Mouse (Mus musculus): ENCODE data around the gene Serpina3j.

DNA sequence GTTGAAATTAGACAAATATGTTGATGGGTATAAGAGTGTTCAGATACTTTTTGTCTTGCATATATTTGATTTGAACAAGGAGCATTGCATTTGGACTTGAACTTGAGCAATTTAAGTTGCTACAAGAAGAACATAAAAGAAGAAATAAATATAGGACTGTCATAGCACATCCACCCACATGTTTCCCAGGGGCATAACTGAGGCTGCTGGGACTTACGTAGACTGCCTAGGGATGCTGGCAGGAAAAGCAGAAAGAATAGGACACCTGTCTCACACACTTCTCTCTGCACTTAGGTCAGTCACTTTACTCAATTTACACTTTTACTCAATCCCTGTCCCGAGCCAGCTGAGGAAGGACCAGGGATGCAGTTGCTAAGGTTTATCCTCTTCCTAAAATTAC lies 20.4 kb upstream of the Serpina3j start:
- TF ChIP-seq CTCF (IDR thresholded peaks at IDR 0.05; ENCODE audit: extremely low read depth, insufficient read length, insufficient replicate concordance, low read depth, low read length) (no peak), POLR2A (IDR thresholded peaks at IDR 0.05; ENCODE audit: low read depth, low read length) (no peak)
